Mouse (Mus musculus) kidney, adult 2 months (tissue): ENCODE data around the gene Gpam.

Experiments used
- CTCF ChIP-seq: fragments of 200-500 bp; conservative IDR thresholded peaks from 2 replicates; pipeline ENCODE4 v1.5.1; 2011; ENCODE audit warnings: low read depth, mild to moderate bottlenecking, control low read depth, low read length, moderate library complexity, mixed read lengths; ENCODE audit not compliant: insufficient read depth, insufficient read length
- POLR2A ChIP-seq: fragments of 200-500 bp; IDR thresholded peaks from one replicate; pipeline ENCODE4 v1.6.1; 2011; ENCODE audit warnings: low read depth, low read length, control low read depth

GRCm38 (mm10) chr19:55122351-55122980 is 4.6 kb downstream of the Gpam start:
- TF ChIP-seq CTCF (no peak), POLR2A (no peak)
